Mouse (Mus musculus) lung, embryonic 15.5 days (tissue): ENCODE measurements at regions not wholly inside any gene's neighbourhood (a gene's known extent, or its start where the extent isn't known, plus 50 kb on each side); places are given as distances from the start of the nearest gene placed in this dataset.

Experiments
- ATAC-seq: fragments of 200-750 bp; cut with Nextera tagmentation; 2 replicates; pipeline ENCODE4 v1.8.0; 2017; ENCODE audit warnings: moderate number of reproducible peaks, borderline replicate concordance; ENCODE audit not compliant: low FRiP score, low TSS enrichment; ENCODE audit errors: extremely low read depth
- H3K27ac ChIP-seq: fragments of 300-500 bp; sonication (generic); 2 replicates; pipeline ENCODE4 v1.5.1; 2015; ENCODE audit warnings: moderate library complexity, mild to moderate bottlenecking, inconsistent platforms
- H3K27me3 ChIP-seq: fragments of 300-500 bp; sonication (generic); 2 replicates; pipeline ENCODE4 v1.6.1; 2015; ENCODE audit warnings: inconsistent platforms
- H3K36me3 ChIP-seq: fragments of 300-500 bp; sonication (generic); 2 replicates; pipeline ENCODE4 v1.6.1; 2015; ENCODE audit warnings: inconsistent platforms
- H3K4me1 ChIP-seq: fragments of 300-500 bp; sonication (generic); 2 replicates; pipeline ENCODE4 v1.6.1; 2015; ENCODE audit warnings: inconsistent platforms
- H3K4me2 ChIP-seq: fragments of 300-500 bp; sonication (generic); 2 replicates; pipeline ENCODE4 v1.6.1; 2015; ENCODE audit warnings: inconsistent platforms, mild to moderate bottlenecking, moderate library complexity
- H3K4me3 ChIP-seq: fragments of 300-500 bp; sonication (generic); 2 replicates; pipeline ENCODE4 v1.5.1; 2015; ENCODE audit warnings: mild to moderate bottlenecking, inconsistent platforms
- H3K9ac ChIP-seq: fragments of 300-500 bp; sonication (generic); 2 replicates; pipeline ENCODE4 v1.6.1; 2015; ENCODE audit warnings: inconsistent platforms
- H3K9me3 ChIP-seq: fragments of 300-500 bp; sonication (generic); 2 replicates; pipeline ENCODE4 v1.6.1; 2016; ENCODE audit warnings: inconsistent platforms
- WGBS: fragments of 180-500 bp; shearing (Covaris S2); methylation state at CpG from one replicate; pipeline ENCODE4 v1.1.7; 2015; 5-methylcytosine and 5-hydroxymethylcytosine counted together

DNA sequence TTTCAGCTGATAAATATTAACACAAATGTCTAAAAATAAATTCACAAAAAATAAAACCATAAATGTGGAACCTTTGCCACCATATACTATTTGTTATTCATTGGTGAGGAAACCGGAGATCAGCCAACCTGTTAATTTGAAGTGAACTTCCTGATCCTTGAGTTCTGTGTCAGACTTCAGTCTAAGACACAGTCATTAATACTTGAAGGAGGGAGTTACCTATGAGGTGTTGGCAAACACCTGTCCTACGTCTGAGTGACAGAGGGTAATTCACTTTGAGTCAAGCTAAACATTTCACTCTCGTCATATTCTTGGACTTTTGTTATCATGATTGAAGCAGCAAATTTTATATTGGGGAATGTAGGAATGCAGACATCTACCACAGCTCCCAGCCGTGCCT, 116.3 kb upstream of the Sox11 start:
- Histone ChIP-seq H3K4me3 (no peak overlapping the region), H3K36me3 (no peaks in the 10 kb centered on the region), H3K9ac (no peak overlapping the region), H3K9me3 (no peaks in the 10 kb centered on the region), H3K4me2 (no peak overlapping the region), H3K4me1 (no peaks in the 10 kb centered on the region), H3K27me3 (no peaks in the 10 kb centered on the region), H3K27ac (no peak overlapping the region)
- 46% methylated on average over 4 of the region's 4 CpGs for WGBS
- ATAC-seq: no peak

DNA sequence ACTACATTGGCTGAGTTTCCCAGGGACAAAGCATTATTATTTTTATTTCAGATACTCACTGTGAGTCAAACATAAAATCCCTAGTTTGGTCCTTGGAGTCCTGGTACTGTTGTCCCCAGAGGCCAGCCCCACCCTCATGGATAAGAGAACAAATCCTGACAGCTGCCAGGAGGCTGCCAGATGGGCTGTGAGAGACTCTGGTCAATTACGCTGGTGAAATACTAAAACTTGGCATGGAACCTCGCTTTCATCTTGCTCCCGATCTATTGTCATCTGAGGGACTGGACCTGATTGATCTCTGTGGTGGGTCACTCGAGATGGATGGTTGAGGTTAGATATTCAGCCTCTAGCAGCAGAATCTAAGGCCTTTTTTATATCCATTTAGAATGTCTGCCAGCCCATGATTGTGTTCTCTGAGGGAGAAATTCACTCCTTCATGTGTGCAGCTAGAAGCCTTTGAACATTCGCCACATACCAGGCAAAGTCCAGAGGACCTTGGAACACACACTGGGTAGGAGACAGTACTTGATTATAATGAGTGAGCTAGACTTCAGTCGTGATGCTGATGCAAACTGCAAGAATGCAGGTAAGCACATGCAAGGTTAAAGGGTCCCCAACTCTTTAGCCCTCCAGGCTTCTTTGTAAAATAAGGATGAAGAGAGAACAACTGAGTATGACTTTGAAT, 95.4 kb upstream of the Sox11 start:
- no peaks in the 10 kb centered on the region for H3K9me3 ChIP-seq
- no peak overlapping the region for H3K27ac ChIP-seq
- H3K27me3 ChIP-seq: no peaks in the 10 kb centered on the region
- H3K4me2 ChIP-seq: no peak overlapping the region
- no peak overlapping the region for H3K9ac ChIP-seq
- no peaks in the 10 kb centered on the region for H3K4me1 ChIP-seq
- H3K4me3 ChIP-seq: no peak overlapping the region
- WGBS: 49% methylated on average over 6 of the region's 6 CpGs
- H3K36me3 ChIP-seq: no peaks in the 10 kb centered on the region
- no peak for ATAC-seq

DNA sequence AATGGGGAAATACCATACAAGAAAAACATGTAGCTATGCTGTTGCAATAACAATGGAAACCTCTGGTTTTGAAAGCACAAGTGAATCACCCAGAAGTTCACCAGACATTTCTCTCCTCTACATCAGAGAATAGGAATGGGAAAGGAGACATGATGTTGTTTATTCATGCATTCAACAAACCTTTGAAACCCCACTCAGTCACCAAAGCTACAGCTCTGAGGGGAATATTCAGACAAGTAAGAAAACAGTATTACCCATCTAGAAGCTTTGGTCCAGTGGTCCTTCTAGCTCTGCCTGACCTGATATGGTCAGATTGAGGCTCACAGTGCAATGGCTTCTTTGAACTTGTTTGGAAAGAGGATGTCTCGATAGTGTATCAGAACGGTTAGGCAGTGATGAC, 89.0 kb upstream of the Sox11 start:
- H3K27ac ChIP-seq: no peak overlapping the region
- ATAC-seq: no peak
- no peaks in the 10 kb centered on the region for H3K36me3 ChIP-seq
- no peak overlapping the region for H3K9ac ChIP-seq
- 73% methylated on average over 2 of the region's 2 CpGs for WGBS
- H3K4me3 ChIP-seq: no peak overlapping the region
- no peaks in the 10 kb centered on the region for H3K4me1 ChIP-seq
- H3K4me2 ChIP-seq: no peak overlapping the region
- H3K27me3 ChIP-seq: no peaks in the 10 kb centered on the region
- H3K9me3 ChIP-seq: no peaks in the 10 kb centered on the region

DNA sequence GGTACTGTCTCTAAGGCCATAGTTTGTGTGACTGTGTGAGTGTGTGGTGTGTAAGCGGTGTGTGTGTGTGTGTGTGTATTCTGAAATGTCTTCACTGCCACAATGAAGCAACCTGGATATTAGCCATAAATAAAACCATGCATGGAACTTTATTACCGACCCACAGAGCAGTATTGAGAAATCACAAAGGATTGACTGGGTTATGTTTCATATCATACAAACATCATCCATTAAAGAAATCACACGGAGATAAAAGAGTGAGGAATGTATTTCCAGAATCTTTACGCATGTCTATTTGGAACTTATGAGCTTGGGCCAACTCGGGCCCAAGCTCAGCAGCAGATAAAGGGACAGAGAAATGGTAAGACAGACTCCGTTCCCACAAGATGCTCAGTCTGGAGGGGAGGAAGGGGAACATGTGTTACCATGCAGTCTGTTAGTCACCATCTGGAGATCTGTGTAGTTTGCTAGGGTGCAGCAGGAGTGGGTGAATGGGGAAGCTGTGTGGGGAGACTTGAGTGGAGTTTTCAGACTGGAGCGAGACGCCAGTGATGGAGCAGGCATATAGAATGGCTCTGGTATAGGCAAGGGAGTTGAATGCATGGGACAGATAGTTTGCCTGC, 75.1 kb upstream of the Sox11 start:
- Histone ChIP-seq H3K27me3 (no peaks in the 10 kb centered on the region), H3K4me3 (no peak overlapping the region), H3K27ac (no peak overlapping the region), H3K4me1 (peaks cover 3% of the 10 kb centered on the region; the same call in 1 of the 2 replicates), H3K9me3 (no peaks in the 10 kb centered on the region), H3K36me3 (no peaks in the 10 kb centered on the region), H3K4me2 (no peak overlapping the region), H3K9ac (no peak overlapping the region)
- WGBS: 61% methylated on average over 8 of the region's 8 CpGs
- peak; percentile 49; the same call in 1 of the 2 replicates for ATAC-seq

DNA sequence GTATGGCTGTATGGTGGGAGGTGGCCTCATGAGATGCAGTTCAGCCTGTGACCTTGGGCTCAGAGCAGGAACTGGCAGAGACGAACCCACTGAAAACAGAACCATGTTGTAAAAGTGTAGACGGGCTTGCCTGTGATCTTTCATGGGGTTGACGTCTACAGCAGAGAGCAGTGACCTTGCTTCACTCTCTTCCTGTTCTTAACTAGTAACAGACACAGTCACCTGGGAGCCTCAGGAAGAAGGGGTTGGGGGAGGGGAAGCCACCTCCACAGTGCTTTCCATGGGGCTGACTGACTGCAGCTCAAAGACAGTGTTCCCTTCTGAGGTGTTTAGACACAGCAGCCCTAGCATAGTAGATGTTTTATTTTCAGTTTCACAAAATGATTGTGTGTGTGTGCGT, 68.2 kb upstream of the Sox11 start:
- H3K27ac ChIP-seq: no peak overlapping the region
- no peaks in the 10 kb centered on the region for H3K9me3 ChIP-seq
- WGBS: 38% methylated on average over 4 of the region's 4 CpGs
- H3K4me1 ChIP-seq: no peaks in the 10 kb centered on the region
- no peak overlapping the region for H3K4me2 ChIP-seq
- no peak for ATAC-seq
- no peak overlapping the region for H3K9ac ChIP-seq
- H3K27me3 ChIP-seq: no peaks in the 10 kb centered on the region
- no peaks in the 10 kb centered on the region for H3K36me3 ChIP-seq
- H3K4me3 ChIP-seq: no peak overlapping the region

DNA sequence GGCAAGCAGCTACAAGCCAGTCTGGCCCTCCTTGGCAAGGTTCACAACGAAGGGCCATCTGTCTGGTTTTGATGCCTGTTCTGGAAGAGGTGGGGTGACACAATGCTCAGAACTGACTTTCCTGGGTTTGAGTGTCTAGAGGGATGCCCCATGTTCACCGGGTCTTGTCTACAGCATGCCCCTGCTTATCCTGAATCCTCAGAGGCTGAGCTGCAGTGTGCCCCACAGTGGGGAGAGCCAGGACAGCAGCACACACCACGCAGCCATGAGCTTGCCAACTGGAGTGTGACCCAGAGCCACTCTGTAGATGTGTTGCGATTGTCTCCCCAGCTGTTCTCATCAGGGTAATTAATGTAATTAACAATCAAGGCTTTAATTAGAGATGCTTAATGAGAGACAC, 66.1 kb upstream of the Sox11 start:
- Histone ChIP-seq H3K9ac (no peak overlapping the region), H3K36me3 (no peaks in the 10 kb centered on the region), H3K27me3 (no peaks in the 10 kb centered on the region), H3K4me3 (no peak overlapping the region), H3K4me1 (no peaks in the 10 kb centered on the region), H3K4me2 (no peak overlapping the region), H3K9me3 (no peaks in the 10 kb centered on the region), H3K27ac (no peak overlapping the region)
- no peak for ATAC-seq
- WGBS: 78% methylated on average over 4 of the region's 4 CpGs

DNA sequence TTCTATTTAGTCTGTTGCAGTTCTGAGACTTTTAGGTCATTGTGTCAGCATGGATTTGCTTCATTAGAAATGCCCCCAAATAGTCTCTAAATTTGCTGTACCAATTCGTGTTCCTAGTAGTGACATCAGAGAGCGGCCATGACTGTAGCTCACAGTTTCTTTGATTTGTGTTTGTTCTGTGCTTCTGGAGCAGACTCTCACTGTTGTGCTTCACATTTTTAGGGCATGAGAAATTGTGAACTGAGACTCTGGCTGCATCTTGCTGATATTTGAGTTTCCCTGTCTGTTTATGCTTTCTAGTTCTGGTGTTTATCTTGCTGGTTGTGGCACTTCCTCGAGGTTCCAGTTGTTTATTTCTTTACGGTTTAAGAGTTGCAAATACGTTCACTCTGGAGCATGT, 57.0 kb upstream of the Sox11 start:
- Histone ChIP-seq H3K27me3 (no peaks in the 10 kb centered on the region), H3K9ac (no peak overlapping the region), H3K27ac (peak overlapping the region; percentile 52), H3K4me2 (no peak overlapping the region), H3K4me3 (no peak overlapping the region), H3K9me3 (no peaks in the 10 kb centered on the region), H3K36me3 (no peaks in the 10 kb centered on the region), H3K4me1 (0 out of 2 replicates have a peak, but pooled peaks cover 3% of the 10 kb centered on the region)
- ATAC-seq: 0 out of 2 replicates have a peak, but pooled peaks have one; percentile 23
- WGBS: 31% methylated on average over 5 of the region's 5 CpGs
